Mouse (Mus musculus) spleen, adult 2 months (tissue): ENCODE data around the gene Cog1. TPM values are rescaled to one million over a fixed set of nuclear protein-coding genes. Genes with fewer than 3 reads are reported as not detected.

Source experiments
- DNase-seq, 2 experiments: peaks; one replicate each; pipeline versions ENCODE4 v3.0.0 to v3.0.0-alpha.2; 2012 to 2021; ENCODE audit warnings: low spot score in 2 of 2, low read depth in 1 of 2
- H3K27ac ChIP-seq: fragments of 200-500 bp; 2 replicates; pipeline ENCODE4 v1.5.1; 2012; ENCODE audit warnings: low read length, inconsistent platforms; ENCODE audit not compliant: insufficient read depth
- H3K27me3 ChIP-seq: fragments of 200-500 bp; 2 replicates; pipeline ENCODE4 v1.6.1; 2012; ENCODE audit warnings: mild to moderate bottlenecking, moderate library complexity, low read length, inconsistent platforms; ENCODE audit not compliant: control insufficient read depth, insufficient read depth
- H3K36me3 ChIP-seq: fragments of 200-500 bp; 2 replicates; pipeline ENCODE4 v1.6.1; 2012; ENCODE audit warnings: mild to moderate bottlenecking, low read length, inconsistent platforms; ENCODE audit not compliant: control insufficient read depth, insufficient read depth
- H3K4me1 ChIP-seq: fragments of 200-500 bp; 2 replicates; pipeline ENCODE4 v1.6.1; 2011; ENCODE audit warnings: inconsistent platforms; ENCODE audit not compliant: control insufficient read depth, insufficient read depth, insufficient read length
- H3K4me3 ChIP-seq: fragments of 200-500 bp; 2 replicates; pipeline ENCODE4 v1.5.1; 2011; ENCODE audit warnings: mild to moderate bottlenecking, inconsistent platforms; ENCODE audit not compliant: insufficient read depth, insufficient read length; ENCODE audit errors: extremely low read depth
- CTCF ChIP-seq: fragments of 200-500 bp; IDR thresholded peaks from 2 replicates; pipeline ENCODE4 v1.5.1; 2011; ENCODE audit warnings: mild to moderate bottlenecking, inconsistent platforms; ENCODE audit not compliant: insufficient read depth, insufficient read length, insufficient replicate concordance; ENCODE audit errors: extremely low read depth
- POLR2A ChIP-seq: fragments of 200-500 bp; IDR thresholded peaks from 2 replicates; pipeline ENCODE4 v1.6.1; 2011; ENCODE audit warnings: low read depth, low read length, inconsistent platforms
- WGBS: fragments of 180-500 bp; shearing (Covaris S2); methylation state at CpG from one replicate; pipeline ENCODE4 v1.1.7; 2018; 5-methylcytosine and 5-hydroxymethylcytosine counted together
- polyA plus RNA-seq: library from polyadenylated mRNA; depleted of rRNA; stranded (reverse); fragments of >200 nt; gene quantifications from 2 replicates; pipeline ENCODE4 v1.2.3, GENCODE M21; 2012

Gene Cog1
- polyA plus RNA-seq, 1 experiment: 33.7 TPM

DNA sequence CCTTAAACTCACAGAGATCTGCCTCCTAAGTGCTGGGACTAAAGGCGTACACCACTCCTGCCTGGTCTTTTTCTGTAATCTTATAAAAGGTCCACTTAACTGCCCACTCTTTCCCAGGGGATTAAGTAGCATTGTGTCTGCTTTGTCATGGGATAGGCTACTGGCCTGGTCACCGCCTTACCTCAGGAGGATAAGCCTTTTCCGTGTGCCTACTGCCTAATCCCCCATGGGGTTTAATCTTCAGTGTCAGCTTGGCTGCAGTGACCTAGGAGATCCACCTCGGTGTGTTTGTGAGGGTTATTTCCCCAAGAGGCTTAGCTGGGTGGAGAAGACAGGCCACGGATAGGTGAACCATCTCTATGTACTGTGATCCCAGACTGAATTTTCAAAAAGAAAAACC lies 48.6 kb downstream of the Cog1 start:
- Histone ChIP-seq H3K27ac (no peak overlapping the region), H3K4me3 (no peak overlapping the region), H3K36me3 (peaks cover 11% of the 10 kb centered on the region), H3K27me3 (no peaks in the 10 kb centered on the region), H3K4me1 (no peaks in the 10 kb centered on the region)
- TF ChIP-seq POLR2A (no peak), CTCF (no peak)
- 90% methylated on average over 5 of the region's 5 CpGs for WGBS
- no peak for DNase-seq

DNA sequence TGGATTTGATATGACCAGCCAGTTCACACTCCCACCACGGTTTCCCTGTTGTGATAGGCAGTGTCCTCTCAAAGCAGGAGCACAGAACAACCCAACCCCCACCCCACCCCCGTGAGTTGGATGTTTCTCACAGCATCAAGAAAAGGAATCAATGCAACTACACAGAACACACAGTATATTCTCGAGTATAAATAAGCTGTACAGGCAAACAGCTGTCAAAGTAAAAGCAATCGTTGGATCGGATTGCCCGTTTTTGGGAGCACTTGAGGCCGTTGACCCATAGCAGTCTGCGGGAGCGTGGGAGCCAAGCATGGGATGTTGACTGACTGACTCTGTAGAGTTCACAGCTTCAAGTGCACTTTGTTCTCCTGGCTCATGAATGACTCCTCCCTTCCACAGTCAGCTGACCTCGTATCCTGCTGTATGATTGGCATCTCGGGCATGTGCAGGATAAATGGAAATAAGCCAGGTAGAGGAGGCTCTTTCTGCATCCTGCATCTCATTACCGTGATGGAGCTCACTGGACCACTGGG lies 49.1 kb downstream of the Cog1 start:
- Histone ChIP-seq H3K27ac (no peak overlapping the region), H3K36me3 (peaks cover 10% of the 10 kb centered on the region), H3K27me3 (no peaks in the 10 kb centered on the region), H3K4me3 (no peak overlapping the region), H3K4me1 (no peaks in the 10 kb centered on the region)
- WGBS: 89% methylated on average over 12 of the region's 12 CpGs
- TF ChIP-seq POLR2A (no peak), CTCF (no peak)
- DNase-seq: no peak

- no peak overlapping the region for H3K4me3 ChIP-seq
- WGBS: 92% methylated on average over 7 of the region's 7 CpGs
- TF ChIP-seq CTCF (no peak), POLR2A (no peak)
These were observed 50.7 kb downstream of the Cog1 start for GRCm38 (mm10) chr11:113699643-113700042.

GRCm38 (mm10) chr11:113703758-113704157 lies 54.8 kb downstream of the Cog1 start:
- Histone ChIP-seq H3K4me3 (no peak overlapping the region), H3K4me1 (no peaks in the 10 kb centered on the region), H3K27me3 (no peaks in the 10 kb centered on the region), H3K36me3 (no peaks in the 10 kb centered on the region), H3K27ac (no peak overlapping the region)
- TF ChIP-seq CTCF: peak; percentile 97
- no peak for TF ChIP-seq POLR2A
- 32% methylated on average over 5 of the region's 5 CpGs for WGBS
- DNase-seq: peak; percentile 29 to 65

More at GRCm38 (mm10) chr11:113699643-113700042, 50.7 kb downstream of the Cog1 start:
- no peak for DNase-seq
- H3K4me1 ChIP-seq: no peaks in the 10 kb centered on the region
- peaks cover 4% of the 10 kb centered on the region for H3K36me3 ChIP-seq
- no peaks in the 10 kb centered on the region for H3K27me3 ChIP-seq
- H3K27ac ChIP-seq: no peak overlapping the region

DNA sequence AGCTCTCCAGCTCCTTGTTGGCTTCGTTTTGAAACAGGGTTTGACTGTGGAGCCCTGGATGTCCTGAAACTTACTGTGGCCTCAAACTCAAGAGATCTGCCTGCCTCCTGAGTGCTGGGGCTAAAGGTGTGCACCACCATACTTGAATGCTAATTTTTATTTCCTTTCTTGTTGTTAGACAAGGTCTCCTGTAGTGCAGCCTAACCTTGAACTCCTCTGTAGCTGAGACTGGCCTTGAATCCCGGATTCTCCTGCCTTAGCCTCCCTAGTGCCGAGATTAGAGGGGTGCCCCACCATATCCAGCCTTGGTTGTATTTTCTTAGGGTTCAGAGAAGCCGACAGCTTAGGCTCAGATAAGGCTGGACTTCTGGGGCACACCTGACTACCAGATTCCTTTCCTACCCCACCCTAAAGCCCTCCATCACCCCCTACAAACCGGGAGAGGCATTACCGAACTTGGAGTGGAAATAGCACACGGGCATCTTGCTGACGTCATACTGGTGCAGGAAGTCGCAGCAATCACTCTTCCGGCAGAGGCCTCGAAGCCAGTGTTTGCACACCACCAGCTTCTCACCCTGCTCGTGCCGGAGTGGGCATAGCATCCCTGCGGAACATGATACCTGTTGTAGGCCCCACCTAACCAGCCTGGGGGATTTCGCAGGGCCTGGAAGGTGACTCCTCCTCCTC lies 57.1 kb downstream of the Cog1 start:
- no peaks in the 10 kb centered on the region for H3K36me3 ChIP-seq
- no peak overlapping the region for H3K27ac ChIP-seq
- no peak overlapping the region for H3K4me3 ChIP-seq
- H3K4me1 ChIP-seq: no peaks in the 10 kb centered on the region
- WGBS: 85% methylated on average over 15 of the region's 15 CpGs
- TF ChIP-seq CTCF (no peak), POLR2A (no peak)
- no peaks in the 10 kb centered on the region for H3K27me3 ChIP-seq
- no peak for DNase-seq

GRCm38 (mm10) chr11:113708629-113709213 lies 59.8 kb downstream of the Cog1 start:
- Histone ChIP-seq H3K27me3 (no peaks in the 10 kb centered on the region), H3K4me3 (no peak overlapping the region), H3K4me1 (no peaks in the 10 kb centered on the region), H3K36me3 (no peaks in the 10 kb centered on the region), H3K27ac (no peak overlapping the region)
- TF ChIP-seq POLR2A (no peak), CTCF (no peak)
- DNase-seq: no peak
- 90% methylated on average over 19 of the region's 19 CpGs for WGBS

GRCm38 (mm10) chr11:113709272-113709671 lies 60.3 kb downstream of the Cog1 start:
- H3K27me3 ChIP-seq: no peaks in the 10 kb centered on the region
- H3K36me3 ChIP-seq: no peaks in the 10 kb centered on the region
- TF ChIP-seq POLR2A: no peak
- TF ChIP-seq CTCF: no peak
- no peak overlapping the region for H3K4me3 ChIP-seq
- WGBS: 88% methylated on average over 15 of the region's 15 CpGs
- no peaks in the 10 kb centered on the region for H3K4me1 ChIP-seq
- no peak for DNase-seq
- H3K27ac ChIP-seq: no peak overlapping the region
